Mouse (Mus musculus) stomach, embryonic 14.5 days (tissue): ENCODE measurements around the gene Nsrp1. TPM values are rescaled to one million over a fixed set of nuclear protein-coding genes. Genes with fewer than 3 reads are reported as not detected.

Experiments used
- ATAC-seq: fragments of 200-750 bp; cut with Nextera tagmentation; 2 replicates; pipeline ENCODE4 v1.8.0; 2017; ENCODE audit warnings: low read depth, moderate TSS enrichment; ENCODE audit not compliant: insufficient number of reproducible peaks, insufficient read depth, low FRiP score
- H3K27ac ChIP-seq: fragments of 300-500 bp; sonication (generic); 2 replicates; pipeline ENCODE4 v1.5.1; 2014; ENCODE audit warnings: mild to moderate bottlenecking, low read length, moderate library complexity, mixed read lengths
- H3K27me3 ChIP-seq: fragments of 300-500 bp; sonication (generic); 2 replicates; pipeline ENCODE4 v1.6.1; 2014; ENCODE audit warnings: low read length, control low read depth, mixed read lengths; ENCODE audit not compliant: control insufficient read depth, insufficient read depth
- H3K36me3 ChIP-seq: fragments of 300-500 bp; sonication (generic); 2 replicates; pipeline ENCODE4 v1.6.1; 2014; ENCODE audit warnings: mild to moderate bottlenecking, control low read depth, low read length, moderate library complexity, mixed read lengths; ENCODE audit not compliant: control insufficient read depth, insufficient read depth
- H3K4me1 ChIP-seq: fragments of 300-500 bp; sonication (generic); 2 replicates; pipeline ENCODE4 v1.6.1; 2014; ENCODE audit warnings: low read length, control low read depth, mixed read lengths; ENCODE audit not compliant: control insufficient read depth, insufficient read depth
- H3K4me2 ChIP-seq: fragments of 300-500 bp; sonication (generic); replicated peaks from 2 replicates; pipeline ENCODE4 v1.6.1; 2014; ENCODE audit warnings: low read depth, low read length, control low read depth
- H3K4me3 ChIP-seq: fragments of 300-500 bp; sonication (generic); 2 replicates; pipeline ENCODE4 v1.5.1; 2014; ENCODE audit warnings: low read depth, low read length, control low read depth
- H3K9ac ChIP-seq: fragments of 300-500 bp; sonication (generic); replicated peaks from 2 replicates; pipeline ENCODE4 v1.6.1; 2014; ENCODE audit warnings: low read depth, mild to moderate bottlenecking, control low read depth, low read length, moderate library complexity, mixed read lengths
- H3K9me3 ChIP-seq: fragments of 300-500 bp; sonication (generic); 2 replicates; pipeline ENCODE4 v1.6.1; 2016; ENCODE audit warnings: low read depth, low read length, control low read depth; ENCODE audit not compliant: control insufficient read depth
- WGBS: fragments of 180-500 bp; shearing (Covaris S2); extraction: QIAGEN DNeasy Blood & Tissue Kit; methylation state at CpG from one replicate; pipeline ENCODE4 v1.1.7; 2014; 5-methylcytosine and 5-hydroxymethylcytosine counted together
- polyA plus RNA-seq: library from polyadenylated mRNA; unstranded; fragments of >200 nt; fragmentation: Nextera tagmentation; extraction: Ambion mirVana; gene quantifications from 2 replicates; pipeline ENCODE4 v1.2.1, GENCODE M21; 2014

The Nsrp1 gene
- polyA plus RNA-seq, 1 experiment from 2014 or later: 73.0 TPM

DNA sequence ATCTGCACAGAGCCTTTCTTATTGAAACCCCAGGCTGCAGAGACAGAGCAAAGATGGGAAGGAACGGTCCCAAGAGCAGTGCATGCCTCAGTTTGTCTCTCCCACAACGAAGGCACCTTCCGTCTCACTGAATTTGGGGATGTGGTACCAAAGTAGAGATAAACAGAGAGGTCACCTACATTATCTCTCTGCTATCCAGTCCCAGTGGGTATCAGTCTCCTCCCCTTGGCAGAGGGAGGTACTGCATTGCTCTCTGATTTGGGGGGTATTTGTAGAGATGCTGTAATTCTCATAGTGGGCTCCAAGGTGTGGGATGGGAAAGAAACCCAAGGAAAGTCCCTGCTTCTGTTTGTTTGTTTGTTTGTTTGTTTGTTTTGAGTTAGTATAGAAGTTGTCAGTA, 51.7 kb downstream of the Nsrp1 start:
- H3K4me1 ChIP-seq: no peaks in the 10 kb centered on the region
- WGBS: 67% methylated on average over 3 of the region's 3 CpGs
- no peaks in the 10 kb centered on the region for H3K27me3 ChIP-seq
- no peaks in the 10 kb centered on the region for H3K9me3 ChIP-seq
- no peak overlapping the region for H3K4me2 ChIP-seq
- H3K36me3 ChIP-seq: no peaks in the 10 kb centered on the region
- ATAC-seq: no peak
- no peak overlapping the region for H3K27ac ChIP-seq
- H3K4me3 ChIP-seq: no peak overlapping the region
- no peak overlapping the region for H3K9ac ChIP-seq

DNA sequence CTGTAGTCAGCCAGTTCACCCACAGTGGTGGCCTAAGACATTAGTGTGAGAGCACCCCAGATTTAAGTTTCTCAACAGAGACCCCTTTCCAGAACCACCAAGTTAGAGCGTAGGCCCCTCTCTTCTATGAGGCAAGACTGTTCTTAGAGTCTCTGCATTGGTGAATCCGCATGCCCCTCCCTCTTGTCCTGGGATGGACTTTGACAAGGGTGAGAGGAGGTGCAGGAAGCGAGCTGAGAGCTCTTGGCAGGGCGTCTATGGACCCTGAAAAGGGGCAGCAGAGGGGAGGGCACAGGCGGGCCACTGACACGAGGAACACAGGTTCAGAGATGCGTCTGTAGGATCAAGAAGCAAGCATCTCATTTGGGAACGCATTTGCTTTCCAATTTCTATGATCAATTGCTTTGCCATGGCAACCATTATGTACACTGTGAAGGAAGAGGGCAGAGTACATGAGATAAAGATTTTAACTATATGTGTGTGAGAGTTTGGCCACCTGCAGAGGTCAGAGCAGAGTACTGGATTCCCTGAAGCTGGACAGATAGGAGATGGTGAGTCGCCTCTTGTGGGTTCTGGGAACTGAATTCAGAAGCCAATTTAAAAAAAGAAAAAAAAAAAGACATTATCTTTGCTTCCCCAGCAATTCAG, 56.4 kb downstream of the Nsrp1 start:
- Histone ChIP-seq H3K9me3 (no peaks in the 10 kb centered on the region), H3K4me2 (no peak overlapping the region), H3K9ac (no peak overlapping the region), H3K4me1 (no peaks in the 10 kb centered on the region), H3K4me3 (no peak overlapping the region), H3K36me3 (no peaks in the 10 kb centered on the region), H3K27ac (no peak overlapping the region), H3K27me3 (no peaks in the 10 kb centered on the region)
- no peak for ATAC-seq
- WGBS: 61% methylated on average over 9 of the region's 9 CpGs

- Histone ChIP-seq H3K4me2 (no peak overlapping the region), H3K9ac (no peak overlapping the region), H3K27me3 (no peaks in the 10 kb centered on the region), H3K36me3 (no peaks in the 10 kb centered on the region), H3K9me3 (no peaks in the 10 kb centered on the region), H3K27ac (no peak overlapping the region), H3K4me3 (no peak overlapping the region), H3K4me1 (no peaks in the 10 kb centered on the region)
- no peak for ATAC-seq
- 42% methylated on average over 8 of the region's 8 CpGs for WGBS
Measured at GRCm38 (mm10) chr11:77019539-77019938, 58.7 kb downstream of the Nsrp1 start.

- no peaks in the 10 kb centered on the region for H3K36me3 ChIP-seq
- H3K4me2 ChIP-seq: no peak overlapping the region
- H3K27me3 ChIP-seq: no peaks in the 10 kb centered on the region
- no peak overlapping the region for H3K4me3 ChIP-seq
- 85% methylated on average over 11 of the region's 11 CpGs for WGBS
- no peak overlapping the region for H3K9ac ChIP-seq
- no peaks in the 10 kb centered on the region for H3K4me1 ChIP-seq
- H3K9me3 ChIP-seq: no peaks in the 10 kb centered on the region
- no peak overlapping the region for H3K27ac ChIP-seq
- ATAC-seq: no peak
Measured at GRCm38 (mm10) chr11:77018046-77018445, 60.2 kb downstream of the Nsrp1 start.

DNA sequence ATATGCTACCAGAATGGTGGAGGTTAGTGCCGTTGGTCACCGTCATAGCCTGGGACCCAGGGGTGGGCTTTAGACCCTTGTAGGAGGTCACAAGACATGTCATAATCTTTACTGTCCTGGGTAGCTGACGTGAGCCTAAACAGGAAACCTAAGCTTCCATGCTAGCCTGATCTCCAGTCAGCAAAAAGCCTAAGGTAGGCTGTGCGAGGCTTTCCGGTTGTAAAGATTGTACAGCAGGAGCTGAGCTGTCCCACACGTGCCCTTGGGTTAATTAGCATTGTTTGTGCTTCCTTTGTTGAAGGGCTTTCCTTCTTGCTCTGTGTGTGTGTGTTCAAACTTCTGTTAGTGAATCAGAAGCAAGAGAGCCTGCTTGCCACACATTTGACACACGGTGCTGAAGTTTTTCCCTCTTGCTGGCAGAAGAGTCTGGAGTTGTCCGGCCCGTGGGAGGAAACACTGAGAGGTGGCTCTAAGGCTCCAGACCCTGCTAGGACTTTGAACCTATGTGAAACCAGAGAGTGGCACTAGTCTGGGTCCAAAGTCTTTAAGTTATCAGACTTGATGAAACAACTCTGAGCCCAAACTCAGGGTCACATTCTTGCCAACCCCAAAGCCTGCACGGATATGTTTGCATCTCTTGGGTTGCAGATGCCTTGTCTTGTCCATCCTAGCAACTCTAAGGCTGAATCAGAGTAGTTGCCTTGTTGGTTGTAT, 67.3 kb downstream of the Nsrp1 start:
- Histone ChIP-seq H3K4me1 (no peaks in the 10 kb centered on the region), H3K9me3 (no peaks in the 10 kb centered on the region), H3K27ac (no peak overlapping the region), H3K27me3 (no peaks in the 10 kb centered on the region), H3K4me3 (no peak overlapping the region), H3K36me3 (no peaks in the 10 kb centered on the region), H3K9ac (no peak overlapping the region), H3K4me2 (no peak overlapping the region)
- no peak for ATAC-seq
- 79% methylated on average over 10 of the region's 10 CpGs for WGBS

- no peak overlapping the region for H3K9ac ChIP-seq
- no peak overlapping the region for H3K4me2 ChIP-seq
- H3K27me3 ChIP-seq: no peaks in the 10 kb centered on the region
- no peak overlapping the region for H3K4me3 ChIP-seq
- 59% methylated on average over 16 of the region's 16 CpGs for WGBS
- no peaks in the 10 kb centered on the region for H3K9me3 ChIP-seq
- ATAC-seq: no peak
- no peak overlapping the region for H3K27ac ChIP-seq
- no peaks in the 10 kb centered on the region for H3K36me3 ChIP-seq
- H3K4me1 ChIP-seq: no peaks in the 10 kb centered on the region
Measured at GRCm38 (mm10) chr11:77009069-77010025, 68.9 kb downstream of the Nsrp1 start.

DNA sequence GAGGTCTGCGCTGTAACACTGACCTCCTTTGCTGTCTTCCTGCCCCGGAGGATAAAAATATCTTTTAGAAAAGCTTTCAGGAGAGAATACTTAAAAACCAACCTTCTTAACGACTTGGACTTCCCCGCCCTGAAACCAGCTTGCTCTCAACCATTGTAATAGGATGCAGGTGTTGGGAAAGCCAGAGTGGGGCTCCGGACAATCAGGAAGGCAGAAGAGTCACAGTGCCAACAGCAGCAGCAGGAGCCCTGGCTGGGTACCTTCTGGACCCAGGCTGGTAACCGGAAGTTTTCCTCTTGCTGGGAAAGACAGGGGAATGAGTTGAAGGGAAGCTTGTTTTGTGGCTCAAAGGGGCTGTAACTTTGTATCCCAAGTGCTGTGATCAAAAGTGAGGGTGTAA, 71.6 kb downstream of the Nsrp1 start:
- no peak for ATAC-seq
- H3K4me2 ChIP-seq: no peak overlapping the region
- H3K9me3 ChIP-seq: no peaks in the 10 kb centered on the region
- H3K4me1 ChIP-seq: no peaks in the 10 kb centered on the region
- no peak overlapping the region for H3K4me3 ChIP-seq
- H3K27ac ChIP-seq: no peak overlapping the region
- 44% methylated on average over 6 of the region's 6 CpGs for whole genome bisulfite sequencing
- H3K9ac ChIP-seq: no peak overlapping the region
- no peaks in the 10 kb centered on the region for H3K36me3 ChIP-seq
- H3K27me3 ChIP-seq: no peaks in the 10 kb centered on the region

GRCm38 (mm10) chr11:77005881-77006280, 72.4 kb downstream of the Nsrp1 start:
- Histone ChIP-seq H3K9ac (no peak overlapping the region), H3K4me3 (no peak overlapping the region), H3K27me3 (no peaks in the 10 kb centered on the region), H3K36me3 (no peaks in the 10 kb centered on the region), H3K27ac (no peak overlapping the region), H3K4me2 (no peak overlapping the region), H3K4me1 (no peaks in the 10 kb centered on the region), H3K9me3 (no peaks in the 10 kb centered on the region)
- no peak for ATAC-seq
- 53% methylated on average over 4 of the region's 4 CpGs for WGBS
